Mouse (Mus musculus): ENCODE data around the gene Dapk2. TPM values are rescaled to one million over a fixed set of nuclear protein-coding genes. Genes with fewer than 3 reads are reported as not detected.
"Not testable (repeated sequence)": the region's sequence is repeated elsewhere in the genome, so short reads cannot be mapped to it uniquely, and the experiment has no call there.

The Dapk2 gene
- polyA plus RNA-seq, 1 experiment = 0.30 TPM

GRCm38 (mm10) chr9:66276697-66277385 lies 118.8 kb downstream of the Dapk2 start:
- Histone ChIP-seq H3K4me3 (ENCODE audit: insufficient read depth, low read length) (no peak overlapping the region), H3K27ac (ENCODE audit: insufficient read depth, low read length) (peak overlapping the region; percentile 15; the same call in 1 of the 2 replicates), H3K4me1 (ENCODE audit: control insufficient read depth, insufficient read depth, low read length) (peaks cover 8% of the 10 kb centered on the region)
- TF ChIP-seq POLR2A (IDR thresholded peaks at IDR 0.05; ENCODE audit: low read depth, low read length) (no peak), CTCF (IDR thresholded peaks at IDR 0.05; ENCODE audit: borderline replicate concordance, insufficient read depth, low read length) (no peak)

- TF ChIP-seq CTCF (IDR thresholded peaks at IDR 0.05; ENCODE audit: borderline replicate concordance, insufficient read depth, low read length) (no peak), POLR2A (IDR thresholded peaks at IDR 0.05; ENCODE audit: low read depth, low read length) (no peak)
- Histone ChIP-seq H3K4me3 (ENCODE audit: insufficient read depth, low read length) (no peak overlapping the region), H3K27ac (ENCODE audit: insufficient read depth, low read length) (no peak overlapping the region), H3K4me1 (ENCODE audit: control insufficient read depth, insufficient read depth, low read length) (peaks cover 6% of the 10 kb centered on the region)
Measured at GRCm38 (mm10) chr9:66279647-66280046, 121.6 kb downstream of the Dapk2 start.

GRCm38 (mm10) chr9:66280496-66280895 lies 122.5 kb downstream of the Dapk2 start:
- no peak overlapping the region for H3K27ac ChIP-seq (ENCODE audit: insufficient read depth, low read length)
- H3K4me1 ChIP-seq (ENCODE audit: control insufficient read depth, insufficient read depth, low read length) = no peaks in the 10 kb centered on the region
- TF ChIP-seq CTCF (IDR thresholded peaks at IDR 0.05; ENCODE audit: borderline replicate concordance, insufficient read depth, low read length) (no peak), POLR2A (IDR thresholded peaks at IDR 0.05; ENCODE audit: low read depth, low read length) (no peak)
- H3K4me3 ChIP-seq (ENCODE audit: insufficient read depth, low read length) = no peak overlapping the region

GRCm38 (mm10) chr9:66281501-66281951 lies 123.5 kb downstream of the Dapk2 start:
- H3K4me1 ChIP-seq (ENCODE audit: control insufficient read depth, insufficient read depth, low read length) = no peaks in the 10 kb centered on the region
- H3K27ac ChIP-seq (ENCODE audit: insufficient read depth, low read length) = no peak overlapping the region
- H3K4me3 ChIP-seq (ENCODE audit: insufficient read depth, low read length) = no peak overlapping the region
- TF ChIP-seq CTCF (IDR thresholded peaks at IDR 0.05; ENCODE audit: borderline replicate concordance, insufficient read depth, low read length) (no peak), POLR2A (IDR thresholded peaks at IDR 0.05; ENCODE audit: low read depth, low read length) (no peak)

- no peak overlapping the region for H3K27ac ChIP-seq (ENCODE audit: insufficient read depth, low read length)
- H3K4me3 ChIP-seq (ENCODE audit: insufficient read depth, low read length) = no peak overlapping the region
- no peaks in the 10 kb centered on the region for H3K4me1 ChIP-seq (ENCODE audit: control insufficient read depth, insufficient read depth, low read length)
- TF ChIP-seq POLR2A (IDR thresholded peaks at IDR 0.05; ENCODE audit: low read depth, low read length) (no peak), CTCF (IDR thresholded peaks at IDR 0.05; ENCODE audit: borderline replicate concordance, insufficient read depth, low read length) (no peak)
Measured at GRCm38 (mm10) chr9:66282582-66282981, 124.6 kb downstream of the Dapk2 start.

- H3K4me1 ChIP-seq (ENCODE audit: control insufficient read depth, insufficient read depth, low read length) = no peaks in the 10 kb centered on the region
- no peak overlapping the region for H3K4me3 ChIP-seq (ENCODE audit: insufficient read depth, low read length)
- H3K27ac ChIP-seq (ENCODE audit: insufficient read depth, low read length) = no peak overlapping the region
- TF ChIP-seq CTCF (IDR thresholded peaks at IDR 0.05; ENCODE audit: borderline replicate concordance, insufficient read depth, low read length) (0 out of 2 replicates have a peak, but pooled peaks have one; percentile 8), POLR2A (IDR thresholded peaks at IDR 0.05; ENCODE audit: low read depth, low read length) (no peak)
Measured at GRCm38 (mm10) chr9:66283565-66284203, 125.7 kb downstream of the Dapk2 start.

GRCm38 (mm10) chr9:66285241-66285640 lies 127.2 kb downstream of the Dapk2 start:
- H3K27ac ChIP-seq (ENCODE audit: insufficient read depth, low read length); H3K4me1 ChIP-seq (ENCODE audit: control insufficient read depth, insufficient read depth, low read length); H3K4me3 ChIP-seq (ENCODE audit: insufficient read depth, low read length): not testable (repeated sequence)

GRCm38 (mm10) chr9:66285901-66286300 lies 127.9 kb downstream of the Dapk2 start:
- Histone ChIP-seq H3K4me1 (ENCODE audit: control insufficient read depth, insufficient read depth, low read length) (no peaks in the 10 kb centered on the region), H3K4me3 (ENCODE audit: insufficient read depth, low read length) (no peak overlapping the region), H3K27ac (ENCODE audit: insufficient read depth, low read length) (no peak overlapping the region)
- TF ChIP-seq POLR2A (IDR thresholded peaks at IDR 0.05; ENCODE audit: low read depth, low read length) (no peak), CTCF (IDR thresholded peaks at IDR 0.05; ENCODE audit: borderline replicate concordance, insufficient read depth, low read length) (no peak)

- H3K27ac ChIP-seq (ENCODE audit: insufficient read depth, low read length) = no peak overlapping the region
- H3K4me1 ChIP-seq (ENCODE audit: control insufficient read depth, insufficient read depth, low read length) = no peaks in the 10 kb centered on the region
- TF ChIP-seq POLR2A (IDR thresholded peaks at IDR 0.05; ENCODE audit: low read depth, low read length) = no peak
- TF ChIP-seq CTCF (IDR thresholded peaks at IDR 0.05; ENCODE audit: borderline replicate concordance, insufficient read depth, low read length) = no peak
- H3K4me3 ChIP-seq (ENCODE audit: insufficient read depth, low read length) = no peak overlapping the region
Measured at GRCm38 (mm10) chr9:66290727-66291126, 132.7 kb downstream of the Dapk2 start.

- no peak overlapping the region for H3K27ac ChIP-seq (ENCODE audit: insufficient read depth, low read length)
- no peaks in the 10 kb centered on the region for H3K4me1 ChIP-seq (ENCODE audit: control insufficient read depth, insufficient read depth, low read length)
- H3K4me3 ChIP-seq (ENCODE audit: insufficient read depth, low read length) = no peak overlapping the region
- TF ChIP-seq POLR2A (IDR thresholded peaks at IDR 0.05; ENCODE audit: low read depth, low read length) = no peak
- TF ChIP-seq CTCF (IDR thresholded peaks at IDR 0.05; ENCODE audit: borderline replicate concordance, insufficient read depth, low read length) = no peak
Measured at GRCm38 (mm10) chr9:66293319-66293718, 135.3 kb downstream of the Dapk2 start.
